Mouse (Mus musculus) testis, adult 2 months (tissue): ENCODE data around the gene Panx1. TPM values are rescaled to one million over a fixed set of nuclear protein-coding genes. Genes with fewer than 3 reads are reported as not detected.

Experiments used
- H3K27ac ChIP-seq: fragments of 200-500 bp; 2 replicates; pipeline ENCODE4 v1.5.1; 2012; ENCODE audit warnings: low read depth, low read length; ENCODE audit not compliant: control insufficient read depth, insufficient read depth
- H3K27me3 ChIP-seq: fragments of 200-500 bp; 2 replicates; pipeline ENCODE4 v1.6.1; 2012; ENCODE audit warnings: mild to moderate bottlenecking, low read length, moderate library complexity; ENCODE audit not compliant: control insufficient read depth, insufficient read depth
- H3K36me3 ChIP-seq: fragments of 200-500 bp; 2 replicates; pipeline ENCODE4 v1.6.1; 2012; ENCODE audit warnings: mild to moderate bottlenecking, low read length; ENCODE audit not compliant: control insufficient read depth, insufficient read depth
- H3K4me1 ChIP-seq: fragments of 200-500 bp; 2 replicates; pipeline ENCODE4 v1.6.1; 2012; ENCODE audit warnings: low read length; ENCODE audit not compliant: control insufficient read depth, insufficient read depth
- H3K4me3 ChIP-seq: fragments of 200-500 bp; 2 replicates; pipeline ENCODE4 v1.5.1; 2012; ENCODE audit warnings: low read depth, mild to moderate bottlenecking, low read length, moderate library complexity, mixed read lengths; ENCODE audit not compliant: control insufficient read depth
- CTCF ChIP-seq: fragments of 200-500 bp; IDR thresholded peaks from 2 replicates; pipeline ENCODE4 v1.5.1; 2012; ENCODE audit warnings: low read depth, mild to moderate bottlenecking, inconsistent platforms, low read length, moderate library complexity; ENCODE audit not compliant: control insufficient read depth, insufficient read depth, insufficient replicate concordance
- POLR2A ChIP-seq: fragments of 200-500 bp; IDR thresholded peaks from 2 replicates; pipeline ENCODE4 v1.6.1; 2012; ENCODE audit warnings: low read depth, mild to moderate bottlenecking, inconsistent platforms, low read length, moderate library complexity; ENCODE audit not compliant: control insufficient read depth
- polyA plus RNA-seq: library from polyadenylated mRNA; depleted of rRNA; stranded (reverse); fragments of >200 nt; gene quantifications from 2 replicates; pipeline ENCODE4 v1.2.3, GENCODE M21; 2012; rRNA removed

Panx1 gene
- polyA plus RNA-seq, 1 experiment: 2.5 TPM

DNA sequence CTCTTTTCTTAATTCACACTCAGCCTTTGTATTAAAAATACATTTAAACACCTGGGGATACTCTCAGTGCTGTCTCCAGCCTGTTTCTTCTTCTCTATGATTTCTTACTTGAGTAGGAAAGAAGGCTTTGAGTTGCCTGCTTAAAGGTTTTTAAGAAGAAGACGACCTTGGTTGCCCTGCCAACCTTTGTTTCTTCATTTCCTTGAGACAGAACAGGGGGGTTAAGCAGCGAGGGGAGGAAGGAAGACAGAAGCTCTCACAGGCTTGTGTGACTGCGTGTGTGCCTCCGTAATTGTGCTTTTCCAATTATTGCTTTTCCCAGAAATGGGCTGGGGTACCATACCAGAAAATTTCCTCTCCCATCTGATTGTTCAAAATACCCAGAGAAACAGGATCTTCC, 78.5 kb downstream of the Panx1 start:
- TF ChIP-seq CTCF (no peak), POLR2A (no peak)
- H3K4me1 ChIP-seq: no peaks in the 10 kb centered on the region
- H3K27ac ChIP-seq: no peak overlapping the region
- no peak overlapping the region for H3K4me3 ChIP-seq
- no peaks in the 10 kb centered on the region for H3K27me3 ChIP-seq
- H3K36me3 ChIP-seq: no peaks in the 10 kb centered on the region

DNA sequence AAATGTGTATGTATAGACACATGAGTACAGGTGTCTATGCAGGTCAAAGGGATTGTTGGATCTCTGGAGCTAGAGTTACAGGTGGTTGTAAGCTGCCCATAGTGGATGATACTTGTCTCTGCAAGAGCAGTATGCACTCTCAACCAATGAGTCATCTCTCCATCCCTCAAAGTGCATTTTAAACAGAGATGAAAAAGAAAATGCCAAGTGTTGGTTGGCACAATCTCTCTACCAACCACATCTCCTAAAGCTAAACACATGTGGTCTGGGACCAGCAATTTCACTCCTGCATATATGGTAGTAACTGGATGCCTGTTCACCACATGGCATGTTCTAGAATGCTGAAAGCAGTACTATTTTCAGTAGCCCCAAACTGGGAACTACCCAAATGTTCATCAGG, 79.9 kb downstream of the Panx1 start:
- no peaks in the 10 kb centered on the region for H3K27me3 ChIP-seq
- no peak overlapping the region for H3K27ac ChIP-seq
- no peak for TF ChIP-seq CTCF
- H3K4me3 ChIP-seq: no peak overlapping the region
- no peaks in the 10 kb centered on the region for H3K36me3 ChIP-seq
- H3K4me1 ChIP-seq: no peaks in the 10 kb centered on the region

DNA sequence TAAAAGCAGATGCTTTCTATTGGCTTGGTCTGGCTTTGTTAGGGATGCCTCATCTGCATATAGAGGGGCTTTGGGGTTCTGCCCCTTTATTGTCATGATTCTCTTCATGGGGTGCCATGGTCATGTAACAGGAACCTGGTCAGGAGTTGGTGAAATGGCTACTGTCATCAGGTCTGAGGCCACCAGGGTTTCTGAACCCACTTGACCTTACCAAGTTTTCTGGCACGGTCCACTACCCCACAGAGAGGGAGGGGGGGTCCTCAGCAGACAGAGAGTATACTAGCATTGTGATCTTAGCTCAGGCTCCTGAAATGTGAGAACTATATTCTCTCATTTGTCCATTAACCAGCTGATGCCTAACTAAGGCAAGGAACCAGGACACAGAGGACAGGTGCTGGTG, 82.5 kb downstream of the Panx1 start:
- H3K27me3 ChIP-seq: no peaks in the 10 kb centered on the region
- no peaks in the 10 kb centered on the region for H3K36me3 ChIP-seq
- H3K4me1 ChIP-seq: no peaks in the 10 kb centered on the region; the same call in 1 of the 2 replicates
- TF ChIP-seq CTCF (no peak), POLR2A (no peak)
- H3K27ac ChIP-seq: no peak overlapping the region
- no peak overlapping the region for H3K4me3 ChIP-seq

DNA sequence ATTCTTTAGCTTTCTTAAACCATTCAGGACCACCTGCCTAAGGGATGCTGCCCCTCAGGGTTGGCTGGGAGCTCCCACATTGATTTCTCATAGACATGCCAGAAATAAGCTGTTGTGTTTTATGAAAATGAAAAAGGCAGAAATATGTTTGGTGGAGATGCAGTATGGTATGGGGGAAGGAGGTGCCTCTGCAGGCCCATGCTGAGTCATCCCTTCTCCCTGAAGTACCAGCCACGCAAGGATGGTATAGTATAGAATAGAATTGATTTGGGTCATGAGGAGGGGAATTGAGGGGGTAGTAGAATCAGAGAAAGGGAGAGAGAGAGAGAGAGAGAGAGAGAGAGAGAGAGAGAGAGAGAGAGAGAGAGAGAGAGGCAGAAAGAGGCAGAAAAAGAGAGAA, 90.6 kb downstream of the Panx1 start:
- H3K27me3 ChIP-seq: no peaks in the 10 kb centered on the region
- no peak overlapping the region for H3K27ac ChIP-seq
- TF ChIP-seq POLR2A (no peak), CTCF (no peak)

More for the DNA sequence above, 90.6 kb downstream of the Panx1 start:
- Histone ChIP-seq H3K4me1 (no peaks in the 10 kb centered on the region; the same call in 1 of the 2 replicates), H3K4me3 (no peak overlapping the region), H3K36me3 (no peaks in the 10 kb centered on the region)

Other genes starting within 250 kb of the Panx1 start
- gene Gpr83, start 185.3 kb downstream of the Panx1 start, polyA plus RNA-seq: 0.02 and 0.06 TPM in 2 replicates
- gene Izumo1r, start 141.5 kb downstream of the Panx1 start, polyA plus RNA-seq: not detected in 2 replicates
- gene Hephl1, start 66.6 kb upstream of the Panx1 start, polyA plus RNA-seq: 0.16 and 0.31 TPM in 2 replicates
- gene Vstm5, start 193.6 kb upstream of the Panx1 start, polyA plus RNA-seq: 0.40 and 0.43 TPM in 2 replicates
- gene Med17, start 234.5 kb upstream of the Panx1 start, polyA plus RNA-seq: 12.1 and 17.3 TPM in 2 replicates